Mouse (Mus musculus): ENCODE data around the gene Pex1.

GRCm38 (mm10) chr5:3646539-3646938 is 50.7 kb downstream of the Pex1 start:
- TF ChIP-seq POLR2A (IDR thresholded peaks at IDR 0.05; ENCODE audit: borderline replicate concordance, extremely low read depth, low read depth, low read length) (no peak), CTCF (IDR thresholded peaks at IDR 0.05; ENCODE audit: insufficient read depth, low read length) (no peak)

All from lung, adult 2 months (tissue).